Mouse (Mus musculus) lung, postnatal 0 days (tissue): ENCODE measurements around the gene Mapre3. TPM values are rescaled to one million over a fixed set of nuclear protein-coding genes. Genes with fewer than 3 reads are reported as not detected.

Experiments
- ATAC-seq: fragments of 200-750 bp; cut with Nextera tagmentation; 2 replicates; pipeline ENCODE4 v1.8.0; 2017; ENCODE audit warnings: moderate library complexity
- DNase-seq: peaks from one replicate; pipeline ENCODE4 v3.0.0-alpha.2; 2016; ENCODE audit warnings: low spot score
- H3K27ac ChIP-seq: fragments of 300-500 bp; sonication (generic); 2 replicates; pipeline ENCODE4 v1.5.1; 2014; ENCODE audit warnings: antibody characterized with exemption, mild to moderate bottlenecking, low read length, mixed read lengths
- H3K27me3 ChIP-seq: fragments of 300-500 bp; sonication (generic); replicated peaks from 2 replicates; pipeline ENCODE4 v1.6.1; 2014; ENCODE audit warnings: low read length, mixed read lengths; ENCODE audit not compliant: insufficient read depth
- H3K36me3 ChIP-seq: fragments of 300-500 bp; sonication (generic); 2 replicates; pipeline ENCODE4 v1.6.1; 2014; ENCODE audit warnings: low read length, mixed read lengths; ENCODE audit not compliant: insufficient read depth
- H3K4me1 ChIP-seq: fragments of 300-500 bp; sonication (generic); 2 replicates; pipeline ENCODE4 v1.6.1; 2014; ENCODE audit warnings: antibody characterized with exemption, low read depth, low read length, mixed read lengths; ENCODE audit not compliant: insufficient read depth
- H3K4me2 ChIP-seq: fragments of 300-500 bp; sonication (generic); replicated peaks from 2 replicates; pipeline ENCODE4 v1.6.1; 2014; ENCODE audit warnings: low read depth, mild to moderate bottlenecking, low read length, moderate library complexity, mixed read lengths
- H3K4me3 ChIP-seq: fragments of 300-500 bp; sonication (generic); 2 replicates; pipeline ENCODE4 v1.5.1; 2014; ENCODE audit warnings: low read depth, low read length
- H3K9ac ChIP-seq: fragments of 300-500 bp; sonication (generic); replicated peaks from 2 replicates; pipeline ENCODE4 v1.6.1; 2014; ENCODE audit warnings: low read depth, mild to moderate bottlenecking
- H3K9me3 ChIP-seq: fragments of 300-500 bp; sonication (generic); 2 replicates; pipeline ENCODE4 v1.6.1; 2016; ENCODE audit warnings: low read length, mixed read lengths
- CTCF ChIP-seq: IDR thresholded peaks from 2 replicates; pipeline ENCODE4 v1.5.1; 2016; ENCODE audit warnings: antibody characterized with exemption, mild to moderate bottlenecking
- EP300 ChIP-seq: IDR thresholded peaks from 2 replicates; pipeline ENCODE4 v1.6.1; 2016; ENCODE audit warnings: antibody characterized with exemption, mild to moderate bottlenecking, control low read depth
- WGBS: fragments of 180-500 bp; shearing (Covaris S2); extraction: QIAGEN DNeasy Blood & Tissue Kit; methylation state at CpG from one replicate; pipeline ENCODE4 v1.1.7; 2014; 5-methylcytosine and 5-hydroxymethylcytosine counted together
- polyA plus RNA-seq: library from polyadenylated mRNA; unstranded; fragments of >200 nt; fragmentation: Nextera tagmentation; extraction: Ambion mirVana; gene quantifications from 2 replicates; pipeline ENCODE4 v1.2.1, GENCODE M21; 2015

The Mapre3 gene
- polyA plus RNA-seq, 1 experiment from 2014 or later, result 23.2 TPM

DNA sequence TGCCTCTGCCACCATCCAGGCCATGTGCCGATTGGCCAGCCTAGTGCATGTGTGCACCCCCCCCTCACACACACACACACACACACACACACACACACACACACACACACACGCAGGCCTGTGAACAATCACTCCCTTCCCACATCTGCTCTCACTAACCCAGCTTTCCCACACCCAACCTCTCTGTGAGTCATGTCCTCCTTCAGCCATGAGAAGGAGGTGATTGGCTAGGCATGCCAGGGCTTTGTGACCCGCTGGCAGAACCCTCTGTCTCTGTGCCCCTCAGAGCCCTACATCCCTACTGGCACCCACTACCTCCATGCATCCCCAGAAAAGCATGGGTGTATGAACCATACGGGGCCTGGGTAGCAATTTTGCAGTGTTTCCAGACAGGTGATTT, 39.1 kb downstream of the Mapre3 start:
- ATAC-seq (no peak), DNase-seq (no peak)
- H3K4me3 ChIP-seq, result no peak overlapping the region
- H3K9ac ChIP-seq, result no peak overlapping the region
- no peaks in the 10 kb centered on the region for H3K9me3 ChIP-seq
- WGBS, result 96% methylated on average over 4 of the region's 4 CpGs
- H3K4me1 ChIP-seq, result peaks cover 5% of the 10 kb centered on the region; the same call in 1 of the 2 replicates
- TF ChIP-seq EP300 (no peak), CTCF (no peak)
- H3K36me3 ChIP-seq, result no peaks in the 10 kb centered on the region
- H3K27ac ChIP-seq, result no peak overlapping the region
- H3K4me2 ChIP-seq, result no peak overlapping the region
- H3K27me3 ChIP-seq, result no peaks in the 10 kb centered on the region

- Histone ChIP-seq H3K4me3 (no peak overlapping the region), H3K9me3 (no peaks in the 10 kb centered on the region), H3K36me3 (no peaks in the 10 kb centered on the region), H3K27ac (no peak overlapping the region), H3K27me3 (no peaks in the 10 kb centered on the region), H3K9ac (no peak overlapping the region), H3K4me1 (no peaks in the 10 kb centered on the region; the same call in 1 of the 2 replicates), H3K4me2 (no peak overlapping the region)
- ATAC-seq (no peak), DNase-seq (peak; percentile 39)
- WGBS, result 39% methylated on average over 3 of the region's 3 CpGs
- TF ChIP-seq EP300 (no peak), CTCF (peak; percentile 52)
Observed at GRCm38 (mm10) chr5:30855674-30856073, 41.2 kb downstream of the Mapre3 start.

GRCm38 (mm10) chr5:30856124-30856523, 41.7 kb downstream of the Mapre3 start:
- 78% methylated on average over 2 of the region's 2 CpGs for WGBS
- TF ChIP-seq CTCF, result peak; percentile 53
- no peak for TF ChIP-seq EP300
- H3K4me1 ChIP-seq, result no peaks in the 10 kb centered on the region; the same call in 1 of the 2 replicates
- no peaks in the 10 kb centered on the region for H3K27me3 ChIP-seq
- no peak overlapping the region for H3K27ac ChIP-seq
- H3K9ac ChIP-seq, result no peak overlapping the region
- H3K9me3 ChIP-seq, result no peaks in the 10 kb centered on the region
- no peak overlapping the region for H3K4me3 ChIP-seq
- no peak for DNase-seq
- no peak for ATAC-seq
- no peak overlapping the region for H3K4me2 ChIP-seq
- H3K36me3 ChIP-seq, result no peaks in the 10 kb centered on the region

- Histone ChIP-seq H3K4me3 (no peak overlapping the region), H3K27me3 (no peaks in the 10 kb centered on the region), H3K9me3 (no peaks in the 10 kb centered on the region), H3K4me2 (no peak overlapping the region), H3K36me3 (no peaks in the 10 kb centered on the region), H3K9ac (no peak overlapping the region), H3K27ac (no peak overlapping the region), H3K4me1 (no peaks in the 10 kb centered on the region)
- TF ChIP-seq EP300, result no peak
- peak; percentile 49 for TF ChIP-seq CTCF
- DNase-seq (peak; percentile 17), ATAC-seq (peak; percentile 55)
- 41% methylated on average over 4 of the region's 4 CpGs for WGBS
Observed at GRCm38 (mm10) chr5:30863852-30864251, 49.4 kb downstream of the Mapre3 start.

DNA sequence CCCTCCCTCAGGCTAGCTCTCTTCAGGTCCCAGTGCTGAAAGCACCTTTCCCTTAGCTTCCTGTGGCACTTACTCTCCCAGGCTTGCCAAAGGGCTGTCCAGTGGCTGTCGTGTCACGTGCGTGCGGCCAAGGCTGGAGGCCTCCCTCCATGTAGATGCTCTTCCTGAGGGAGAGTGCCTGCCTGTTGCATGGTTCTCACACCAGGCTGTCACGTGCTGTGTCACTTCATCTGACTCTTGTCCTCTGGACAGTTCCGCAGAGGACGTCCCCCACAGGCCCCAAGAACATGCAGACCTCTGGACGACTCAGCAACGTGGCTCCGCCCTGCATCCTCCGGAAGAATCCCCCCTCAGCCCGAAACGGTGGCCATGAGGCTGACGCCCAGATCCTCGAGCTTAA, 49.9 kb downstream of the Mapre3 start:
- ATAC-seq, result peak; percentile 35

DNA sequence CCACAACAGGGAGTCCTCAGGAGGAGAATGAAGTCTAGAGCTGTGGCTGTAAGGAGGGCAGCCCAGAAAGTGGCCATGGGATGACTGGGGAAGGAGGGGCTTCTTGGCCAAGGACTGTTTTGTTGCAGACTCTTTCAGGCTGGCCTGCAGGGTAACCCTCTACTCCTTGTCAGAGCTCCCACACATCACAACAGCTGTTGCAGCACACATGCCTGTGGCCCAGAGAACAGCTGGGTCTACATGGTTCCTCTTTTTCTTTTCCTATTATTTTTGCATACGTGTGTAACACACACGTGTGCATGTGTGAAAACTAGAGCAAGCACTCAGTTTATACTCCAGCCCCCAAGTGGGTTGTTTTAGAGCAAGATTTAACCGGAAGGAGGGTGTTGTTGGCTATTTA, 52.4 kb downstream of the Mapre3 start:
- no peaks in the 10 kb centered on the region for H3K9me3 ChIP-seq
- TF ChIP-seq CTCF (no peak), EP300 (no peak)
- DNase-seq (no peak), ATAC-seq (no peak)
- peaks cover 5% of the 10 kb centered on the region; the same call in 1 of the 2 replicates for H3K36me3 ChIP-seq
- H3K4me2 ChIP-seq, result no peak overlapping the region
- no peak overlapping the region for H3K9ac ChIP-seq
- H3K4me1 ChIP-seq, result peaks cover 6% of the 10 kb centered on the region
- H3K27ac ChIP-seq, result no peak overlapping the region
- no peaks in the 10 kb centered on the region for H3K27me3 ChIP-seq
- no peak overlapping the region for H3K4me3 ChIP-seq
- WGBS, result 85% methylated on average over 3 of the region's 3 CpGs

More for the DNA sequence above, 49.9 kb downstream of the Mapre3 start:
- Histone ChIP-seq H3K9ac (no peak overlapping the region), H3K36me3 (no peaks in the 10 kb centered on the region), H3K4me1 (no peaks in the 10 kb centered on the region), H3K4me3 (no peak overlapping the region), H3K9me3 (no peaks in the 10 kb centered on the region), H3K27ac (no peak overlapping the region), H3K27me3 (no peaks in the 10 kb centered on the region), H3K4me2 (no peak overlapping the region)
- TF ChIP-seq CTCF (no peak), EP300 (no peak)
- WGBS, result 42% methylated on average over 15 of the region's 15 CpGs
- DNase-seq, result no peak

DNA sequence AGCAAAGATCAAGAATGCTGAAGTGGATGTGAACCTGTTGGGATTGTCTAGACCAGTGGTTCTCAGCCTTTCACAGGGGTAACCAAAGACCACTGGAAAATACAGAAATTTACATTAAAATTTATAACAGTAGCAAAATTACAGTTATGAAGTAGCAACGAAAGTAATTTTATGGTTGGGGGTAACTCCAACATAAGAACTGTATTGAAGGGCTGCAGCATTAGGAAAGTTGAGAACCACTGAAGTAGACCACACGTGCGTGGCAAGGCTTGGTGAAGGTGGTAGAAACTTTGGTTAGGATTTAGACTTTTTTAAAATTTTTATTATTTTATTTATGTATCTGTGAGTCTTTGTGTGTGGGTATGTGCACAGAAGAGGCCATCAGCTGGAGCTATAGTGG, 53.3 kb downstream of the Mapre3 start, which contains the start of gene Tmem214:
Tmem214 (plus strand) TSS at position 301 of the 400 bp plus-strand sequence.
- no peak for TF ChIP-seq CTCF
- TF ChIP-seq EP300, result no peak
- no peak for ATAC-seq
- WGBS, result 95% methylated on average over 3 of the region's 3 CpGs
- H3K9ac ChIP-seq, result no peak within 1 kb of the TSS
- H3K4me1 ChIP-seq, result peaks cover 6% of the 10 kb centered on the region
- no peak for DNase-seq
- peaks cover 13% of the 10 kb centered on the region; the same call in 1 of the 2 replicates for H3K36me3 ChIP-seq
- H3K4me3 ChIP-seq, result no peak within 1 kb of the TSS
- H3K27me3 ChIP-seq, result no peaks in the 10 kb centered on the region
- H3K27ac ChIP-seq, result no peak within 1 kb of the TSS
- peak within 1 kb of the TSS; percentile 87; the same call in 1 of the 2 replicates for H3K4me2 ChIP-seq
- H3K9me3 ChIP-seq, result no peaks in the 10 kb centered on the region
